Mouse (Mus musculus) G1E (cell line): Measurements from ENCODE around the gene Prcd.

ENCODE experiments used
- CTCF ChIP-seq: IDR thresholded peaks from 2 replicates; pipeline ENCODE4 v1.5.1; 2012; ENCODE audit warnings: low read depth, low read length, inconsistent platforms, mixed read lengths
- GATA1 ChIP-seq: IDR thresholded peaks from 2 replicates; pipeline ENCODE4 v1.6.1; 2012; ENCODE audit warnings: borderline replicate concordance, low read length, inconsistent platforms, mixed read lengths
- POLR2AphosphoS5 ChIP-seq: IDR thresholded peaks from 2 replicates; pipeline ENCODE4 v1.6.1; 2012; ENCODE audit warnings: low read depth, low read length, inconsistent platforms; ENCODE audit not compliant: insufficient replicate concordance
- TAL1 ChIP-seq: conservative IDR thresholded peaks from 2 replicates; pipeline ENCODE4 v1.6.1; 2012; ENCODE audit warnings: low read depth, low read length, inconsistent platforms, mixed read lengths

- no peak for TF ChIP-seq CTCF
- no peak for TF ChIP-seq GATA1
- TF ChIP-seq TAL1, result no peak
- TF ChIP-seq POLR2AphosphoS5, result no peak
These were observed 36.3 kb downstream of the Prcd start for GRCm38 (mm10) chr11:116689622-116690021.
